Mouse (Mus musculus) embryonic facial prominence, embryonic 13.5 days (tissue): ENCODE data around the gene Rasl10b. TPM values are rescaled to one million over a fixed set of nuclear protein-coding genes. Genes with fewer than 3 reads are reported as not detected.

ENCODE experiments used
- ATAC-seq: fragments of 200-750 bp; cut with Nextera tagmentation; 2 replicates; pipeline ENCODE4 v1.8.0; 2017; ENCODE audit warnings: low read depth; ENCODE audit not compliant: insufficient number of reproducible peaks, insufficient read depth, low FRiP score, low TSS enrichment
- H3K27ac ChIP-seq: fragments of 300-500 bp; sonication (generic); 2 replicates; pipeline ENCODE4 v1.5.1; 2015; ENCODE audit warnings: moderate library complexity, mild to moderate bottlenecking, inconsistent platforms
- H3K27me3 ChIP-seq: fragments of 300-500 bp; sonication (generic); 2 replicates; pipeline ENCODE4 v1.6.1; 2015; ENCODE audit warnings: mild to moderate bottlenecking, inconsistent platforms
- H3K36me3 ChIP-seq: fragments of 300-500 bp; sonication (generic); 2 replicates; pipeline ENCODE4 v1.6.1; 2015; ENCODE audit warnings: mild to moderate bottlenecking, inconsistent platforms
- H3K4me1 ChIP-seq: fragments of 300-500 bp; sonication (generic); 2 replicates; pipeline ENCODE4 v1.6.1; 2015; ENCODE audit warnings: inconsistent platforms
- H3K4me2 ChIP-seq: fragments of 300-500 bp; sonication (generic); 2 replicates; pipeline ENCODE4 v1.6.1; 2015; ENCODE audit warnings: moderate library complexity, mild to moderate bottlenecking, inconsistent platforms
- H3K4me3 ChIP-seq: fragments of 300-500 bp; sonication (generic); 2 replicates; pipeline ENCODE4 v1.5.1; 2015; ENCODE audit warnings: mild to moderate bottlenecking, inconsistent platforms
- H3K9ac ChIP-seq: fragments of 300-500 bp; sonication (generic); 2 replicates; pipeline ENCODE4 v1.6.1; 2015; ENCODE audit warnings: mild to moderate bottlenecking, inconsistent platforms
- H3K9me3 ChIP-seq: fragments of 300-500 bp; sonication (generic); 2 replicates; pipeline ENCODE4 v1.6.1; 2016; ENCODE audit warnings: inconsistent platforms
- WGBS: fragments of 180-500 bp; shearing (Covaris S2); methylation state at CpG from one replicate; pipeline ENCODE4 v1.1.7; 2015; ENCODE audit warnings: mixed read lengths; 5-methylcytosine and 5-hydroxymethylcytosine counted together
- polyA plus RNA-seq: library from polyadenylated mRNA; unstranded; fragments of >200 nt; fragmentation: Nextera tagmentation; extraction: Ambion mirVana; gene quantifications from 2 replicates; pipeline ENCODE4 v1.2.1, GENCODE M21; 2015

The Rasl10b gene
- polyA plus RNA-seq, 1 experiment from 2014 or later: 3.5 TPM

DNA sequence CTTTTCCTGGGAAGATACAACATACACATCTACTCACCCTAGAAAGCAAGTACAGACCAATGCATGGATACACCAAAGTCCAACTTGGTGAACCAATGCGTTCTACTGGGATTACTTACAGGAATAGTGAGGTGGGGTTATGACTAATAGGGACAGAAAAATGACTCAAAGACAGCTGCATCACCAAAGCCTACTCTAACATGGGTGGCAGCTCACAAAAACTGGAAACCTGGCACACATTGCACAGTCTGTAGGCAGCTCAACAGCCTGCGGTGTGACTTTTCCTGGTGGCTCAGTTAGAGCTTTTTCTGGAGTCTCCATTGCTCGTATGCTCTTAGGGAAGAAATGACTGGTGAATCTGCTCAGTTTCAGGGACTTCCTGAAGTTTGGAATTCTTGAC is 59.8 kb downstream of the Rasl10b start:
- H3K36me3 ChIP-seq: no peaks in the 10 kb centered on the region
- no peak overlapping the region for H3K4me3 ChIP-seq
- no peaks in the 10 kb centered on the region for H3K9me3 ChIP-seq
- 89% methylated on average over 3 of the region's 3 CpGs for WGBS
- peaks cover 20% of the 10 kb centered on the region for H3K4me1 ChIP-seq
- ATAC-seq: no peak
- H3K27ac ChIP-seq: no peak overlapping the region
- H3K27me3 ChIP-seq: peaks cover 11% of the 10 kb centered on the region
- no peak overlapping the region for H3K9ac ChIP-seq
- no peak overlapping the region for H3K4me2 ChIP-seq

Other genes starting within 250 kb of the Rasl10b start
- 0.15 and 0.22 TPM in 2 replicates for gene Slfn4, start 234.0 kb upstream of the Rasl10b start, polyA plus RNA-seq
- 1.3 and 2.1 TPM in 2 replicates for gene Slfn3, start 217.8 kb upstream of the Rasl10b start, polyA plus RNA-seq
- gene Slfn14, start 122.4 kb upstream of the Rasl10b start, polyA plus RNA-seq: 0.21 and 0.51 TPM in 2 replicates
- 56.8 and 57.6 TPM in 2 replicates for gene Ap2b1, start 110.1 kb upstream of the Rasl10b start, polyA plus RNA-seq
- 14.9 and 15.4 TPM in 2 replicates for gene Pex12, start 106.6 kb upstream of the Rasl10b start, polyA plus RNA-seq
- gene Gas2l2, start 20.3 kb downstream of the Rasl10b start, polyA plus RNA-seq: 0.07 TPM in 1 of 2 replicates, not detected in the other
- 0.32 and 0.76 TPM in 2 replicates for gene 1700020L24Rik, start 28.5 kb downstream of the Rasl10b start, polyA plus RNA-seq
- gene Mmp28, start 53.9 kb downstream of the Rasl10b start, polyA plus RNA-seq: 2.6 and 2.9 TPM in 2 replicates
- gene Taf15, start 63.9 kb downstream of the Rasl10b start, polyA plus RNA-seq: 17.9 and 21.9 TPM in 2 replicates
- gene Heatr9, start 113.0 kb downstream of the Rasl10b start, polyA plus RNA-seq: not detected in 2 replicates
- gene Ccl5, start 121.4 kb downstream of the Rasl10b start, polyA plus RNA-seq: 0.56 TPM in 1 of 2 replicates, not detected in the other
- 1.9 and 3.6 TPM in 2 replicates for gene Ccl9, start 169.5 kb downstream of the Rasl10b start, polyA plus RNA-seq
- 0.35 and 1.6 TPM in 2 replicates for gene Ccl6, start 183.9 kb downstream of the Rasl10b start, polyA plus RNA-seq
- not detected in 2 replicates for gene Rpl9-ps1, start 236.5 kb downstream of the Rasl10b start, polyA plus RNA-seq
- 0.38 TPM in 1 of 2 replicates, not detected in the other for gene Ccl3, start 240.2 kb downstream of the Rasl10b start, polyA plus RNA-seq